Mouse (Mus musculus) lung, adult 2 months (tissue): ENCODE results near the gene Plekha1. TPM values are rescaled to one million over a fixed set of nuclear protein-coding genes. Genes with fewer than 3 reads are reported as not detected.
A peak's percentile ranks its signal among the peaks of the same experiment; 100 is the strongest.

ENCODE experiments used
- DNase-seq: peaks from one replicate; pipeline ENCODE4 v3.0.0; 2022
- H3K4me1 ChIP-seq: fragments of 200-500 bp; 2 replicates; pipeline ENCODE4 v1.6.1; 2011; ENCODE audit warnings: low read length; ENCODE audit not compliant: control insufficient read depth, insufficient read depth
- H3K4me3 ChIP-seq: fragments of 200-500 bp; replicated peaks from 2 replicates; pipeline ENCODE3; 2011; ENCODE audit warnings: low read depth, mild to moderate bottlenecking, control low read depth, low read length; ENCODE audit errors: extremely low read depth
- CTCF ChIP-seq: fragments of 200-500 bp; IDR thresholded peaks from 2 replicates; pipeline ENCODE4 v1.5.1; 2011; ENCODE audit warnings: mild to moderate bottlenecking, low read length, control low read depth; ENCODE audit not compliant: insufficient read depth
- POLR2A ChIP-seq: fragments of 200-500 bp; IDR thresholded peaks from 2 replicates; pipeline ENCODE4 v1.6.1; 2011; ENCODE audit warnings: low read depth, mild to moderate bottlenecking, control low read depth, low read length, borderline replicate concordance; ENCODE audit errors: extremely low read depth
- WGBS: fragments of 180-500 bp; shearing (Covaris S2); methylation state at CpG from one replicate; pipeline ENCODE4 v1.1.7; 2018; 5-methylcytosine and 5-hydroxymethylcytosine counted together
- polyA plus RNA-seq: library from polyadenylated mRNA; depleted of rRNA; stranded (reverse); fragments of >200 nt; gene quantifications from 2 replicates; pipeline ENCODE4 v1.2.3, GENCODE M21; 2012; rRNA removed

Gene Plekha1
- 66.8 and 99.2 TPM in 2 replicates for polyA plus RNA-seq

- H3K4me3 ChIP-seq, result peak within 1 kb of the TSS; percentile 98
- TF ChIP-seq CTCF (no peak), POLR2A (peak; percentile 58; the same call in 1 of the 2 replicates)
- peak; percentile 93 for DNase-seq
- under 1% methylated on average over 109 of the region's 114 CpGs for WGBS
- H3K4me1 ChIP-seq, result peaks cover 8% of the 10 kb centered on the region
Measured at GRCm38 (mm10) chr7:130865613-130866591, at the start of gene Plekha1. Gene Plekha1, plus strand, starts transcription at chr7:130865756.

DNA sequence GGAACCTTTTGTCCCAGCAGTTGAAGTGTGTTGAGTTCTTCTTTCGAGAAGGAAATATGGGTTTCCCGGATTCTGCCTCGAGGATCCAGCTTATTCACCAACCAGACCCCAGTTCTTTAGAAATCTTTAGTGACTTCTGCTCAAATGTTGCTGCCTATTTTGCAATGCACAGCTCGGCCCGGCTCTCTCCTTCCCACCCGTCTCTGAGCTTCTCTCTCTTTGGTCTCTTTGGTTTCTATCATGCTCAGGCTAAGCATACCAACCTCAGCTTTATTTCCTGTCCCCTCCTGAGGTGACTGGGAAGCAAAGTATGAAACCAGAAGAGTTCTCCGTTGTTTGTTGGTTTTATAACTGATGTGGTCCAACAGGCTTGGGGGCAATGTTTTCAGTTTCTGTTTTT lies 49.3 kb upstream of the Plekha1 start:
- DNase-seq, result no peak
- Histone ChIP-seq H3K4me3 (no peak overlapping the region), H3K4me1 (no peaks in the 10 kb centered on the region)
- TF ChIP-seq CTCF, result no peak
- no peak for TF ChIP-seq POLR2A
- WGBS, result 67% methylated on average over 7 of the region's 7 CpGs

GRCm38 (mm10) chr7:130818813-130819212 lies 46.7 kb upstream of the Plekha1 start:
- DNase-seq, result no peak
- WGBS, result 64% methylated on average over 5 of the region's 5 CpGs

DNA sequence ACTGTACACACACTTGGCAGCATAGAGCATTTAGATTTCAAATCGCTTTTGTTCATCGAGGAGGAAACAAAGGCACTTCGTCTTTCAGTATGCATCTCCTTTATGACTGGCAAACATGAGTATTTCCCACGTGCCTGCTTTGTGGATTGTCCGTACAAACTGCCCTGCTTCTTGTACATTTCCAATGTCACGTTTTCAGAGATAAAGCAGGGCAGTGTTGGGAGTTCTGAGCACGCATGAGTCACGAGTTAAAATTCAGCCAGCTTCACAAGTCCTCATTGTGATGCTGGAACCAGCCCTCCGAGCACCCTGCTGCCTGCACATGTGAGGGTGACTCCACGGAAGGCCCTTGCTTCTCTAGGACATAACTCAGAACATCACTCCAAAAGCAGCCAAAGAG lies 45.9 kb upstream of the Plekha1 start:
- no peak for TF ChIP-seq CTCF
- no peak for TF ChIP-seq POLR2A
- Histone ChIP-seq H3K4me3 (no peak overlapping the region), H3K4me1 (no peaks in the 10 kb centered on the region)
- WGBS, result 48% methylated on average over 10 of the region's 10 CpGs
- DNase-seq, result no peak

More at GRCm38 (mm10) chr7:130818813-130819212, 46.7 kb upstream of the Plekha1 start:
- no peak overlapping the region for H3K4me3 ChIP-seq
- no peaks in the 10 kb centered on the region for H3K4me1 ChIP-seq
- TF ChIP-seq CTCF (no peak), POLR2A (no peak)

DNA sequence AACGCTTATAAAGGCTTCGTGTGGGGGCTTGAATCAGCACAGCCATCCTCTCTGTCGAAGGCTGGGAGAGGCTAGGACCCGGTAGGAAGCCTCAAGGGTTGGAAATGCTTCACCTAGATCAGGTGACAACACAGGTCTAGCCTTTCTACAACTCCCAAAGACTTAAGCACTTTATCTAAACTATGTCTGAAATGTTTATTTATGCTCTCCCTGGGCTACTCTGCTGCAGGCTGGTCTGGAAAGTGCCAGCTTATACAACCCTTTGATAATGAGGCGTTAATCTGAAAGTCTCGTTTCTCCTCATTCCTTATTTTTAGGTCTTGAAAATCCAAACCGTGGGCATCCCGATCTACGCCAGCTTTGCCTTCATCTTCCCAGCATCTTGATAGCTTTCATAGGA lies 41.6 kb upstream of the Plekha1 start:
- no peak for TF ChIP-seq POLR2A
- no peak for TF ChIP-seq CTCF
- WGBS, result 33% methylated on average over 9 of the region's 9 CpGs
- no peak overlapping the region for H3K4me3 ChIP-seq
- H3K4me1 ChIP-seq, result no peaks in the 10 kb centered on the region
- DNase-seq, result no peak

DNA sequence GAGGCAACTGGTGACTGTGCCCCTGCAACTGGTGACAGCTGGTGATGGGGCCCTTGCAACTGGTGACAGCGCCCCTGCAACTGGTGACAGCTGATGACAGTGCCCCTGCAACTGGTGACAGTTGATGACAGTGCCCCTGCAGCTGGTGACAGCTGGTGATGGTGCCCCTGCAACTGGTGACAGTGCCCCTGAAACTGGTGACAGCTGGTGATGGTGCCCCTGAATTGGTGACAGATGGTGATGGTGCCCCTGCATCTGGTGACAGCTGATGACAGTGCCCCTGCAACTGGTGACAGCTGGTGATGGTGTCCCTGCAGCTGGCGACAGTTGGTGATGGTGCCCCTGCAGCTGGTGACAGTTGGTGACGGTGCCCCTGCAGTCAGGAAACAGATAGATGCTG lies 39.2 kb upstream of the Plekha1 start:
- no peak for TF ChIP-seq CTCF
- TF ChIP-seq POLR2A, result no peak
- WGBS, result 76% methylated on average over 3 of the region's 3 CpGs
- Histone ChIP-seq H3K4me1 (no peaks in the 10 kb centered on the region), H3K4me3 (no peak overlapping the region)
- no peak for DNase-seq

GRCm38 (mm10) chr7:130827431-130827830 lies 38.1 kb upstream of the Plekha1 start:
- peak; percentile 56 for DNase-seq

DNA sequence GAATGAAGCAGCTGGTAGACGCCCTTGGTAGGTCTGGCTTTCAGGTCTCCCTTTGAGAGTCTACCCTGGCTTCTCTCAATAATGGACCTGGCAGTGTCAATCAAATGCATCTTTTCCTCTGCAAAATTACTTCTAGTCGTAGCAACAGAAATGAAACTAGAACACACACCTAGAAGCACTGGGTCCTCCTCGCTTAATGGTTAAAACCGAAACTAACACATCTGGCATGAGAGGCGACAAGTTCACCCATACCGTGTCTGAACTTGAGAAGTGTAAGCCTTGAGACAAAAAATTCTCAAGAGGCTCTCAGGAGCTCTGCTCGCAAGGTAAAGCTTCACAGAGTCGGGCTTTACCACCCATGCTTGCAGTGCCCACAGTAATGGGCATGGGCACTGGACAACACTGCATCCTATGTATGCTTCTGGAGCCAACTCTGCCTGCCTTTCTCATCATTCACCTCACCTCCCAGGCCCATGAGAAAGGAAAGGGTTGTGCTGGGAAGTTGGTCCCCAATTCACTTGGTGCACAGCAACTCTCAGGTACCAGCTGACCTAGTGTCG lies 37.6 kb upstream of the Plekha1 start:
- H3K4me1 ChIP-seq, result no peaks in the 10 kb centered on the region
- no peak overlapping the region for H3K4me3 ChIP-seq
- 63% methylated on average over 9 of the region's 9 CpGs for WGBS
- DNase-seq, result no peak
- no peak for TF ChIP-seq POLR2A
- TF ChIP-seq CTCF, result no peak

More at GRCm38 (mm10) chr7:130827431-130827830, 38.1 kb upstream of the Plekha1 start:
- peak; percentile 39; the same call in 1 of the 2 replicates for TF ChIP-seq CTCF
- no peak for TF ChIP-seq POLR2A
- H3K4me1 ChIP-seq, result no peaks in the 10 kb centered on the region
- 35% methylated on average over 3 of the region's 3 CpGs for WGBS
- no peak overlapping the region for H3K4me3 ChIP-seq

- 71% methylated on average over 10 of the region's 10 CpGs for WGBS
- no peak overlapping the region for H3K4me3 ChIP-seq
- no peak for DNase-seq
- TF ChIP-seq POLR2A (no peak), CTCF (no peak)
- H3K4me1 ChIP-seq, result no peaks in the 10 kb centered on the region
Measured at GRCm38 (mm10) chr7:130828475-130828874, 37.1 kb upstream of the Plekha1 start.
